Mouse (Mus musculus): Measurements from ENCODE around the gene Hrnr.

Hrnr gene

DNA sequence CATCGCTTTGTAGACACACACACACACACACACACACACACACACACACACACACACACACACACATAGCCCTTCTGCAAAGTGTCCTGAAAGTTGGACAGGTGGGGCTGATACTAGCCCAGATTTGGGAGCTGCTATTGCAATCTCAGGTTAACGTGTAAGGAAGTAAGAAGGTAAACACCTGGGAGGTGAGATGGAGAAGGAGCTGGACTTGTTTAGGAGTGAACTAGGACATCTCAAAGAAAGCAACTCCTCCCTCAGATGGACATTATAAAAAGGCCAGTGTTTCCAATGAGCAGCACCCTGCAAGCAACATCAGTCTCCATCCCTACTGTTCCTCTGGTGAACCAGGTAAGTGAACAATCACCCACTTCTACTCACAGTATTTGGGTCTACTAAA lies at the start of gene Hrnr:
Gene Hrnr, plus strand, starts transcription at position 301 of the 400 bp plus-strand sequence.
- DNase-seq (ENCODE audit: low read depth, low spot score): no peak

DNA sequence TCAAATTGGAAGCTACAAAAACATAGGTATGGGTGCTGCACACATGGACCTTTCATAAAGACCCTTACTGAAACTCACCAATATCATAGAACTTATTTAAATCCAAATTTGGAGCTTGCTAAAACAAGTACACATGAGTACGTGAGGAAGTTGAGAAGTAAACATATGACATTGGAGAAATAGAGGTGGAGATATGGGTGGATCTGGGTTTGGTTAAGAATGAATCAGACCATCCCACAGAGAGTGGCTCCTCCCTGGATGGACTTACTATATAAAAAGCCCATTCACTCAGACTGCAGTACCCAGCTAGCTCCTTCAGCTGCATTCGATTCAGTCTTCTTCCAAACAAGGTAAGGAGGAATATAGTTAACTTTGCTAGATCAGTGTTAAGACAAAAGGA lies 46.3 kb upstream of the Hrnr start, which contains the start of gene Flg:
Gene Flg, plus strand, starts transcription at position 301 of the 400 bp plus-strand sequence.
- DNase-seq (ENCODE audit: low read depth, low spot score): no peak

DNA sequence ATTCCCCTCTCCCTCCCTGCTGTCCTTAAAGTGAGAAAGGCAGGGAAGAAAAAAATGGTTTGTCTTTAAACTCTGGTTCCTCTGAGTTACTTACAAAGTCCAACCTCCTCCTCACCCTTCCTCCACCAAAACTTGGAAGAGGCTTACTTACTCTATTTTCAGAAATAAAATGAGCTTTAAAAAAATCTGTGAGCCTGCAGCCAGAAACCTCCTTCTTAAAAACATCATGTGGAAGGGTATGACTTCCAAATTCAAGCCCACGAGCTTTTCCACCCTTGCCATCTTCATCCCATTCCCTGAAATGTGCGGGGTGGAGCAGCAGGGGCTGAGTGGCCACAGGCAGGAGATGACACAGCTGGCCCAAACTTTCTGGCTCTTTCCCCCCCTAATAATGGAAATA lies 22.0 kb upstream of the Hrnr start:
- DNase-seq (ENCODE audit: low read depth, low spot score): peak; percentile 82

DNA sequence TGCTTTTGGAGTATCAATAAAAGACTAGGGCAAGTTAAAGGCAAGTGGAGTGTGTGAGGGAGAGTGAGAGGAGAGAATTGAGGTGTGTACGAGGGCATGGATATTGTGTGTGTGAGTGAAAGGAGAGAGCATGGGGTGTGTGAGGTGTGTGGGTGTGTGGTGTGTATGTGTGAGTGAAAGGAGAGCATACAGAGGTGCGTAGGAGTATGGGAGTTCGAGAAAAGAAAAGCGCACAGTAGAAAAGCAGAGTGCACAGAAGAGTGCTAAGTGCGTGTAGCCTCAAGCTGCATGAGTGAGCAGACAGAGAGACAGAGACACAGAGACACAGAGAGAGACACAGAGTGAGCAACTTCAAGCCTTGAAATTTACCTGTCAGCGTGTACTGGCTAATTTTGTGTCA lies 19.7 kb upstream of the Hrnr start:
- peak; percentile 73 for DNase-seq (ENCODE audit: low read depth, low spot score)

DNA sequence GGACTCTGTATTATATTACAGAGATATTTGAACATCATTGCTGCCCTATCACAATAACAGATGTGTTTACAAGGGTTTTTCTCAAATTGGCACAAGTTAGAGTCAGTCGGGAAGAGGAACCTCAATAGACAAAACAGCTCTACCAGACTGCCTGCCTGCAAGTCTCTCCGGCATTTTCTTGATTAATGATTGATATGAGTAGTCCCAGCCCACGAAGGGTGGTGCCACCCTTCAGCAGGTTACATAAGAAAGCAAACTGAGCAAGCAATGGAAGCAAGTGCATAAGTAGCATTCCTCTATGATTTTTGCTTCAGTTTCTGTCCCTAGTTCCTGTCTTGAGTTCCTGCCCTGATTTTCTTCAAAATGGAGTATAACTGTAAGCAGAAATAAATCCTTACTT lies 17.7 kb upstream of the Hrnr start:
- DNase-seq (ENCODE audit: low read depth, low spot score): no peak

DNA sequence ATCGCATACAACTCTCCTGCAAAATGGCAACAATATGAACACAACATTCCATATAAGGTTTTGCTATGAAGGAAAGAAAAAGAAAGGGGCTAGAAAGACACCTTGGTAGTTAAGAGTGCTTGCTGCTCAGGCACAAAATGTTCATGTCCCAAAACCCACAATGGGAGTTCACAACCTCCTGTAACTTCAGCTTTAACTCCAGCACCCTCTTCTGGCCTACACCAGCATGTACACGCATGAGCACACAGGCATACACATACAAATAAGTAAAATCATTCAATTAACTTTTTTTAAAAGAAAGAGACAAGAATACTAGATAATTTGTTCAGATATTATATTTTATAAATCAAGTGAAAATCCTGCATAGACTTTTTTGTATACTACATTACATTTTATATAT lies 13.4 kb upstream of the Hrnr start:
- peak; percentile 32 for DNase-seq (ENCODE audit: low read depth, low spot score)

DNA sequence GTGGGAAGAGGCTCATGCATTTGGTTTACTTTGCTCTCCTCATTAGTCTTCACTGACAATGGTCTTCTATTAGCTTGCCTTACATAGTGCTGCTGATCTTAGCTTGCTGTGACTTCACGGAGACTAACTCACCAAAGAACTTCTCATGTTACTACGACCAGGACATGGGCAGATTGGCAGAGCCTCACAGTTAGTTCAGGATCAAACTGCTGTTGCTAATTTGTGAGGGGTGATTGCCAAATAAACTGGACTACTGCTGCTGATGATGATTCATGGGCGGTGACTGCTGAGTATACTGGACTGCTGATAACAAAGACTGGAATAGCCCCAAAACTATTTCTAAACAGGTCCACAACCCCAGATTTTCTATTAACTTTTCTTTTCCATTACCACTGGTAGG lies 8.2 kb upstream of the Hrnr start:
- DNase-seq (ENCODE audit: low read depth, low spot score): no peak

DNA sequence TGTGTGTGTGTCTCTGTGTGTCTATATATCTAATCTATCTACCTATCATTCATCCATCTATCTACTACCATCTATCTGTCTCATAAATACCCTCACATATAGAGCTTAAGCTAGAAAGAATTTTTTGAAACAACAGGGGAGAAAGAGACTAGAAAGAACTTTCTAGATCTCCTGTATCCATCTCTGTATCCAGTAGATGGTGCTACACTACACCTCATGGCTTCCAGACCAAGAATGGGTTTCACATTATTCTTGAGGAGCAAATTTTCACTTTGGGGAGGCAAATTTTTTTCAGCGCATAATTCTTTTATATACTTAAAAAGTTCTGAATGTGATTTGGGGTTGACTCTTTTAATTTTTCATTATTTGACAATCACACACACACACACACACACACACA lies 5.2 kb upstream of the Hrnr start:
- peak; percentile 35 for DNase-seq (ENCODE audit: low read depth, low spot score)

DNA sequence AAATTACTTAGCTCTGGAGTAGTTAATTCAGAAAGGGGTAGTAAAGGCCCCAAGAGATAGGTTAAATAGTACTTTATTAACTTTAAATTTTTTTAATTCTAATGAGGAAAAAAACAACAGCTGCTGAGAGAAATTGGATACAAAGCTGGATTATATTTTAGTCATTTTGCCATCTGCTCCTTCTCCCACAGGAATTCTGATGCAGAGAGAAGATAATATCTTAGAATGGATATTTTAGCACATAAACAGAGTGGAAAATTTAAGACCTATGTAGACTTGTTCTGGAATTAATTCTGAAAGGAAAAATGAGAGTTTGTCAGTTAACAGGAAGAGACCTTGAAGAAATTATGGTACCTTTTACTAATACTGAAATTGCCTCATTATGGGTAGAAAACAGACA lies 18.2 kb downstream of the Hrnr start:
- DNase-seq (ENCODE audit: low read depth, low spot score): peak; percentile 66

DNA sequence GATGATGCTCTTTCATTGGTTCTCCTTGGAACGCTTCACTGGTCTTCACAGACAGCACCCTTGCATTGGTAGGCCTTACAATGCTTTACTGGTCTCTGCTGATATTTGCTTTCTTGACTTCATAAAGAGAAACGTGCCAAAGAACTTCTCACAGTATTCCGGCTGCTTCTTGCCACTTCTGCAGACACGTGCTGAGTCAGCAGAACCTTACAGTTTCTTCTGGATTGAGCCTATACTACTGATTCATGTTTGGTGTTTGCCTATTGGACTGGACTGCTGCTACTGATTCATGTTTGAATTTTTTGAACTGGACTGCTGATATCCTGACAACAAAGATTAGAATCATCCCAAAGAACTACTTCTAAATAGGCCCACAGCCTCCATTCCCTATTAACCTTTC lies 20.5 kb downstream of the Hrnr start:
- no peak for DNase-seq (ENCODE audit: low read depth, low spot score)

DNA sequence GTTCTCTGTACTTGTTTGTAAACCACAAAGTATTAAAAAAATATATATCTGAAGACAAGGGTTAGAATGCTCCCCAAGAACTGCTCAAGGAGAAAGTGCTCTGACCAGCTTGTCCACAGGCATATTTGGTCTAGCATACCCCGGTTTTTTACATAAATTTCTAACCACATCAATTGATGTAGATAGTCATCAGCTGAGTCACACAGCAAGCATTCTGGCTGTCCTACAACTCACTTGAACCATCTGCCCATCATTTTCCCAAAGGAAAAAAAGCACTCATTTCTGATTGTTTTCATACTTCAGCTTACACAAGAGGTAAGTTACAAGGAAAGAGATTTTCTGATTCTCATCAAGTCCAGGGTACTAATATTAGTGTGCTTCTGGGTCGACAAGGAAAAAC lies 27.3 kb downstream of the Hrnr start:
- DNase-seq (ENCODE audit: low read depth, low spot score): peak; percentile 39

DNA sequence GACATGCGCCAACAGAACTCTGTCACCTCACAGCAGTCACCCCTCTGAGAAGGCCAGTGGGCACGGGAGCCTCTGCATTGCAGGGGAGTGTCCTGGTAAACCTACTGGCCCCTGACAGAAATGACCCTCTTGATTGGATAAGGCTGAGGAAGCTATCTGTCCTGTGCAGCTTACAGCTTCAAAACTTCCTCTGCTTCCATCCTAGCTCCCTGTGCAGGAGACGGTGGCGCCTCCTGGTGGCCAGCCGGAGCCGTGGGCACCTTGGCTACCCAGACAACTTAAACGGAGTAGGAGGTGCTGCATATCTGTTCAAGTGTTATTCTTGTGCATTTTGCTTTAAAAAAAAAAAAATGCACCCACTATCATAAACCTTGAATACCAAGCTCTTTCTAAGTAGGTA lies 40.5 kb downstream of the Hrnr start:
- peak; percentile 69 for DNase-seq (ENCODE audit: low read depth, low spot score)

DNA sequence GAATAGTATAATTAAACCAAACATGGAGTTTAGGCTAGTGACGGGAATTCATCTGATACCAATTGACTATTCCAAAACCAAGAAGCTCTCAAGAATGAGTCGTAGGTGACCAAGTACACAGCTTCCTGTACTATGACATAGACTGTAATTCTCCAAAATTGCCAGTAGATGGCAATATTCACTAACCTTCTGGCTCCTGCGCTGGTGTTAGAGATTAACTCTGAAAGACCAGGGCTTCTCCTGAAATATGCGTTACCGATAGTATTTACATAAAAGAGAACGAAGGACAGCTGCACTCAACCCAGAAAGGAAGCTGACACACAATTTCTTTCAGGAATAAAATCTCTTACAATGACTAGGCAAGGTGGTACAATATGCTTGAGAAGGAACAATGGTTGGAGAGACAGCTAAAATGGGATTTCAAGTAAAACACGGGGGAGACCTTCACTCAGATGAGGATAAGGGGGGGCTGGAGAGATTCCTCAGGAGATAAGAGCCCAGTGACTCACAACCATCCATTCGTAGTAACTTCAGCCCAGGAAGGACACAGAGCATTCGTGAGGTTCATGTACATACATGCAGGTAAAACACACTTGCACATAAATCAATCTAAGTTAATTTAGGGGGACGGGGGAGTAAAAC lies 42.5 kb downstream of the Hrnr start:
- peak; percentile 67 for DNase-seq (ENCODE audit: low read depth, low spot score)

DNA sequence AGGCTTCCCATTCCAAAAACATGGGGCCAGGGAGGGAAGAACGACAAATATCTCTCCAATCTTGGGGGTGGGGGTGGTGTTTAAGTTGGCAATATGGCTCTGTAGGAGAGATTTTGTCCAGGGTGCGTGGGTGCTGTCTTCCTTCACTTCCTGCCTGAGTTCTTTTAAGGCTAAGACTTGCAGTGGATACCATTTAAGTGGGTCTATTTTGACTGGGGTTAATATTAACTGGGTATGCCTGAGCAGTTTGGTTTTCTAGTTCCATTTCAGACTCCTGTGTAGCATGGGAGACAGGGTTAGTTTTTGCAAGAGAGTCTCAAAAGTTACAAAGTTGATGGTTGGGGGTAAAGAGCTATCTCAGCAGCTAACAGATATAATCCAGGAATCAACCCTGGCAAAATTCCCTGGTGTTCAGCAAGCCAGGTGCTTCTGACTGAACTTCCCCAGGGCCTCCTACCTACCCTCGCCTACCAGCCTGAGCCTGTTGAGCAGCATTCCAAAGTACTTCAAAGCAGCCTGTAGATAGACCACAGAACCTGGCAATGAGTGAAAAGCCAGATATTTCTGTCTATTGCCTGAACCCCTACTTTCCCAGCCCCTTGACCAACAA lies 47.5 kb downstream of the Hrnr start:
- DNase-seq (ENCODE audit: low read depth, low spot score): no peak

DNA sequence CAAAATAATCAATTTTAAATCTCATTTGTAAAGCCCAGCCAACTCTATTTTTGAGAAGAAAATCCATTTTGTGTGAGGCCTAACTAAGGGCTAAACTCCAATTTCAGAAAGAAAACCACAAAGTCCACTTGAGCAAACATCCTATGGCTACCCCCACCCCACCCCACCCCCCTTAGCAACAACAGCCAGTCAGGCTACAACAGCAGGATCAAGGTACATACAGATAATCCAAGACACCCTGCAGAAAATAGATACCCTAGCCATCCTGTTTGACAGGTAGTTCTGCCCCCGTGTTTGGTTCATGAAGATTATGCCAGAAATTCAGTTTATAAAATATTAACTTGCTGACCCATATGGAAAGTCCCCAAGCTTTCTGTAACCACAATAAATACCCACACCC lies 48.6 kb downstream of the Hrnr start:
- DNase-seq (ENCODE audit: low read depth, low spot score): no peak

DNA sequence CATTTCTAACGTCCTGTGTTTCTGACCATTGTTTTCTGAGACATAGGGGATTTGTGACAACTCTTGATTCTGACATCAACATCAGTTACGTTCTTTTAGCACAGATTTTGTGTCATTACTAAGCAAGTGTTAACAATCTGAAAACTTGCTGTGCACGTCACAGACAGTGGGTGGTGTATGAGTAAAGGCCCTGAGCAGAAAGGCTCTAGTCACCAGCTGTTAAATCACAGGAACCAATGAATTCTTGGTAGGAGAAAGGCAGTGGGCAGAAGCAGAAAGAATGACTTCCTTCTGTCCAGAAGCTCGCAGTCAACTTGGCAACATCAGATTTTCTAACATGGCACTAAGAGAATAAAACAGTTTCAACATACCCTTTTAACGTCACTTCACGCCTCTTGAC lies 53.9 kb downstream of the Hrnr start:
- DNase-seq (ENCODE audit: low read depth, low spot score): peak; percentile 43

DNA sequence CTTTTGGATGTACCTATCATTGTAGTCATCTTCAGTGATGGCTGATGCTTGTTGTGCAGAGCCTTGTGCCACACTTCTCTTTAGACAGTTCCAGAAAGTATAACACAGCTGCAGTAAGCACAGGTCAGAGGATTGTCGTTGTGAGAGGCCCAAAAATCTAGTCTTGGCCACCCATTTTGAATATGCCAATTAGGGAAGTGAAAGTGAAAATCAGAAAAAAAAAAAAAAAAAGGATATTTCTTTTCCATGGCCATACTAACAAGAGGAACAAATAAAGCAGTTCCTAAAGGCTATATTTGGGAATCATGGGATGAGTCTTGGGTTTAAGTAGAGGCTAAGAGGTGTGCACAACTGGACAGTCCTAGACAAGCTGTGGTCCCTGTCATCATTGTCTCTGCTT lies 55.6 kb downstream of the Hrnr start:
- DNase-seq (ENCODE audit: low read depth, low spot score): no peak

DNA sequence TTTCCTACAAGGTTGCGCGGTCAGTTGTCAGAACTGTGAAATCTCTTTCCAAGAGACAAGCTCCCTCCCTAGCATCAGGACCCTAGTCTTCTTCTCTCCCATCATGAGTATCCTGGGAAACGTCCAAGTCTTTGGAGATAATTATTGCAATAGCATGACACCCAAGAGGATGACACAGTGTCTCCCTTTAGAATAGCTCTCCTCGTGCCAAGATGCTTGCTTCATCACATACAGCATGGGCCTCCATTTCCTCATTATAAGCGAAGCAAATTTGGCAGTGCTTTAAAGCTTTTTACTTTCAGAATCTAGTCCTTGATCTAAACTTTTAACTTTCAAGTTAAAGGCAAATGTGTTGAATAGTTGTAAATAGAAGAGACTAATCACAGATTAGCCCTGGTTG lies 56.1 kb downstream of the Hrnr start:
- DNase-seq (ENCODE audit: low read depth, low spot score): no peak

DNA sequence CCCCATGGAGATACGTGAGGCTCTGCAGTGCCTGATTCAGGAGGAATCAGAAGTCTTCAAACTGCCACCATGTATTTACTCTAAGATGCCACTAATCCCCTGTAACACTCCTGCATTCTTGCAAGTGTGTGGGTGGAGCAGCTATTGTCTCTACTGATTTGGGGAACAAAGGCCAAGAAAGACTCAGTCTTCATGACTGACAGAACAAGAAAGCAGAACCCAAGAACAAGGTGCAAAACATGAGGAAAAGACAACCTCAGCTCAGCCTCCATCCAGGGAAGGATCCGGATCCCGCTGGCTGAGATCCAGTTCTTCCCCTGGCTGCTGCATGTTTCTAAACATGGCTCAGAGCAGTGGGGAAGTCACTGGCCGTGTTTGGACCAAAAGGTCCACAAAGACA lies 58.6 kb downstream of the Hrnr start:
- no peak for DNase-seq (ENCODE audit: low read depth, low spot score)
